Mouse (Mus musculus) neural tube, embryonic 11.5 days (tissue): ENCODE measurements around the gene Ptgdr2. TPM values are rescaled to one million over a fixed set of nuclear protein-coding genes. Genes with fewer than 3 reads are reported as not detected.

Source experiments
- ATAC-seq: fragments of 200-750 bp; cut with Nextera tagmentation; 2 replicates; pipeline ENCODE4 v1.8.0; 2017; ENCODE audit warnings: moderate number of reproducible peaks, mild to moderate bottlenecking, moderate TSS enrichment, moderate library complexity; ENCODE audit not compliant: insufficient read depth, low FRiP score, low TSS enrichment
- DNase-seq: peaks from one replicate; pipeline ENCODE4 v3.0.0-alpha.2; 2015; ENCODE audit warnings: low spot score
- H3K27ac ChIP-seq: fragments of 300-500 bp; sonication (generic); 2 replicates; pipeline ENCODE4 v1.5.1; 2014; ENCODE audit warnings: low read depth, mild to moderate bottlenecking, low read length
- H3K27me3 ChIP-seq: fragments of 300-500 bp; sonication (generic); 2 replicates; pipeline ENCODE4 v1.6.1; 2014; ENCODE audit warnings: mild to moderate bottlenecking, low read length, mixed read lengths; ENCODE audit not compliant: control insufficient read depth, insufficient read depth
- H3K36me3 ChIP-seq: fragments of 300-500 bp; sonication (generic); 2 replicates; pipeline ENCODE4 v1.6.1; 2014; ENCODE audit warnings: mild to moderate bottlenecking, low read length, moderate library complexity, mixed read lengths; ENCODE audit not compliant: control insufficient read depth, insufficient read depth
- H3K4me1 ChIP-seq: fragments of 300-500 bp; sonication (generic); 2 replicates; pipeline ENCODE4 v1.6.1; 2014; ENCODE audit warnings: low read length, mixed read lengths; ENCODE audit not compliant: control insufficient read depth, insufficient read depth
- H3K4me2 ChIP-seq: fragments of 300-500 bp; sonication (generic); 2 replicates; pipeline ENCODE4 v1.6.1; 2014; ENCODE audit warnings: low read depth, mild to moderate bottlenecking, moderate library complexity
- H3K4me3 ChIP-seq: fragments of 300-500 bp; sonication (generic); 2 replicates; pipeline ENCODE4 v1.5.1; 2014; ENCODE audit warnings: low read depth, low read length
- H3K9ac ChIP-seq: fragments of 300-500 bp; sonication (generic); 2 replicates; pipeline ENCODE4 v1.6.1; 2014; ENCODE audit warnings: mild to moderate bottlenecking, low read length
- H3K9me3 ChIP-seq: fragments of 300-500 bp; sonication (generic); 2 replicates; pipeline ENCODE4 v1.6.1; 2016; ENCODE audit warnings: low read length; ENCODE audit not compliant: control insufficient read depth
- WGBS: fragments of 180-500 bp; shearing (Covaris S2); extraction: QIAGEN DNeasy Blood & Tissue Kit; methylation state at CpG from one replicate; pipeline ENCODE4 v1.1.7; 2014; 5-methylcytosine and 5-hydroxymethylcytosine counted together
- polyA plus RNA-seq: library from polyadenylated mRNA; unstranded; fragments of >200 nt; fragmentation: Nextera tagmentation; extraction: Ambion mirVana; gene quantifications from 2 replicates; pipeline ENCODE4 v1.2.1, GENCODE M21; 2014

Gene Ptgdr2
- polyA plus RNA-seq, 1 experiment from 2014 or later: not detected

- 55% methylated on average over 4 of the region's 4 CpGs for WGBS
- Histone ChIP-seq H3K27me3 (no peaks in the 10 kb centered on the region), H3K4me3 (no peak overlapping the region), H3K9me3 (no peaks in the 10 kb centered on the region), H3K4me1 (no peaks in the 10 kb centered on the region), H3K4me2 (no peak overlapping the region), H3K9ac (no peak overlapping the region), H3K27ac (no peak overlapping the region), H3K36me3 (no peaks in the 10 kb centered on the region)
- DNase-seq (no peak), ATAC-seq (no peak)
Observed at GRCm38 (mm10) chr19:10976318-10976717, 39.4 kb downstream of the Ptgdr2 start.

GRCm38 (mm10) chr19:10979184-10980168 lies 42.5 kb downstream of the Ptgdr2 start:
- Histone ChIP-seq H3K4me3 (no peak overlapping the region), H3K4me1 (no peaks in the 10 kb centered on the region), H3K27ac (no peak overlapping the region), H3K9me3 (no peaks in the 10 kb centered on the region), H3K4me2 (peak overlapping the region; percentile 17; the same call in 1 of the 2 replicates), H3K27me3 (no peaks in the 10 kb centered on the region), H3K9ac (0 out of 2 replicates have a peak overlapping the region, but pooled peaks have one; percentile 15), H3K36me3 (no peaks in the 10 kb centered on the region)
- peak; percentile 75 for DNase-seq
- ATAC-seq: peak; percentile 67; the same call in 1 of the 2 replicates
- 16% methylated on average over 18 of the region's 18 CpGs for WGBS

- ATAC-seq: no peak
- no peaks in the 10 kb centered on the region for H3K4me1 ChIP-seq
- no peak overlapping the region for H3K27ac ChIP-seq
- DNase-seq: no peak
- no peak overlapping the region for H3K9ac ChIP-seq
- no peaks in the 10 kb centered on the region for H3K9me3 ChIP-seq
- no peaks in the 10 kb centered on the region for H3K27me3 ChIP-seq
- H3K4me2 ChIP-seq: no peak overlapping the region
- no peaks in the 10 kb centered on the region for H3K36me3 ChIP-seq
- H3K4me3 ChIP-seq: no peak overlapping the region
- 87% methylated on average over 5 of the region's 5 CpGs for WGBS
Observed at GRCm38 (mm10) chr19:10980210-10980609, 43.2 kb downstream of the Ptgdr2 start.

GRCm38 (mm10) chr19:10983146-10983545 lies 46.2 kb downstream of the Ptgdr2 start:
- Histone ChIP-seq H3K4me1 (no peaks in the 10 kb centered on the region), H3K4me2 (no peak overlapping the region), H3K9ac (no peak overlapping the region), H3K27ac (no peak overlapping the region), H3K27me3 (no peaks in the 10 kb centered on the region), H3K9me3 (no peaks in the 10 kb centered on the region), H3K36me3 (no peaks in the 10 kb centered on the region), H3K4me3 (no peak overlapping the region)
- ATAC-seq: no peak
- DNase-seq: peak; percentile 49
- 28% methylated on average over 14 of the region's 14 CpGs for WGBS

- H3K27ac ChIP-seq: no peak overlapping the region
- no peaks in the 10 kb centered on the region for H3K27me3 ChIP-seq
- no peaks in the 10 kb centered on the region for H3K4me1 ChIP-seq
- H3K4me2 ChIP-seq: no peak overlapping the region
- no peak for ATAC-seq
- H3K9me3 ChIP-seq: no peaks in the 10 kb centered on the region
- no peak for DNase-seq
- H3K4me3 ChIP-seq: no peak overlapping the region
- WGBS: 77% methylated on average over 13 of the region's 13 CpGs
- H3K36me3 ChIP-seq: no peaks in the 10 kb centered on the region
- H3K9ac ChIP-seq: no peak overlapping the region
Observed at GRCm38 (mm10) chr19:10984551-10984950, 47.6 kb downstream of the Ptgdr2 start.

- no peak overlapping the region for H3K27ac ChIP-seq
- H3K9ac ChIP-seq: no peak overlapping the region
- no peak overlapping the region for H3K4me2 ChIP-seq
- no peaks in the 10 kb centered on the region for H3K27me3 ChIP-seq
- no peaks in the 10 kb centered on the region for H3K9me3 ChIP-seq
- 87% methylated on average over 4 of the region's 4 CpGs for WGBS
- no peaks in the 10 kb centered on the region for H3K36me3 ChIP-seq
- H3K4me1 ChIP-seq: no peaks in the 10 kb centered on the region
- no peak overlapping the region for H3K4me3 ChIP-seq
- DNase-seq (no peak), ATAC-seq (no peak)
Observed at GRCm38 (mm10) chr19:10985889-10986288, 48.9 kb downstream of the Ptgdr2 start.

GRCm38 (mm10) chr19:10988563-10988962 lies 51.6 kb downstream of the Ptgdr2 start:
- Histone ChIP-seq H3K4me3 (no peak overlapping the region), H3K9ac (no peak overlapping the region), H3K27me3 (no peaks in the 10 kb centered on the region), H3K4me2 (no peak overlapping the region), H3K27ac (no peak overlapping the region), H3K9me3 (no peaks in the 10 kb centered on the region), H3K4me1 (no peaks in the 10 kb centered on the region), H3K36me3 (no peaks in the 10 kb centered on the region)
- no peak for DNase-seq
- ATAC-seq: no peak
- WGBS: 88% methylated on average over 1 of the region's 1 CpGs

GRCm38 (mm10) chr19:10990751-10991150 lies 53.8 kb downstream of the Ptgdr2 start:
- WGBS: 37% methylated on average over 1 of the region's 1 CpGs

GRCm38 (mm10) chr19:10991911-10992310 lies 55.0 kb downstream of the Ptgdr2 start:
- Histone ChIP-seq H3K27ac (no peak overlapping the region), H3K36me3 (no peaks in the 10 kb centered on the region), H3K27me3 (no peaks in the 10 kb centered on the region), H3K4me2 (no peak overlapping the region), H3K4me1 (no peaks in the 10 kb centered on the region), H3K9ac (no peak overlapping the region), H3K9me3 (no peaks in the 10 kb centered on the region), H3K4me3 (no peak overlapping the region)
- ATAC-seq (no peak), DNase-seq (no peak)

More at GRCm38 (mm10) chr19:10990751-10991150, 53.8 kb downstream of the Ptgdr2 start:
- no peak overlapping the region for H3K4me2 ChIP-seq
- no peaks in the 10 kb centered on the region for H3K9me3 ChIP-seq
- DNase-seq: no peak
- H3K36me3 ChIP-seq: no peaks in the 10 kb centered on the region
- no peaks in the 10 kb centered on the region for H3K4me1 ChIP-seq
- H3K27me3 ChIP-seq: no peaks in the 10 kb centered on the region
- no peak overlapping the region for H3K4me3 ChIP-seq
- no peak overlapping the region for H3K27ac ChIP-seq
- no peak for ATAC-seq
- H3K9ac ChIP-seq: no peak overlapping the region
